Mouse (Mus musculus): ENCODE measurements around the gene Ndufa8.

Ndufa8 gene

DNA sequence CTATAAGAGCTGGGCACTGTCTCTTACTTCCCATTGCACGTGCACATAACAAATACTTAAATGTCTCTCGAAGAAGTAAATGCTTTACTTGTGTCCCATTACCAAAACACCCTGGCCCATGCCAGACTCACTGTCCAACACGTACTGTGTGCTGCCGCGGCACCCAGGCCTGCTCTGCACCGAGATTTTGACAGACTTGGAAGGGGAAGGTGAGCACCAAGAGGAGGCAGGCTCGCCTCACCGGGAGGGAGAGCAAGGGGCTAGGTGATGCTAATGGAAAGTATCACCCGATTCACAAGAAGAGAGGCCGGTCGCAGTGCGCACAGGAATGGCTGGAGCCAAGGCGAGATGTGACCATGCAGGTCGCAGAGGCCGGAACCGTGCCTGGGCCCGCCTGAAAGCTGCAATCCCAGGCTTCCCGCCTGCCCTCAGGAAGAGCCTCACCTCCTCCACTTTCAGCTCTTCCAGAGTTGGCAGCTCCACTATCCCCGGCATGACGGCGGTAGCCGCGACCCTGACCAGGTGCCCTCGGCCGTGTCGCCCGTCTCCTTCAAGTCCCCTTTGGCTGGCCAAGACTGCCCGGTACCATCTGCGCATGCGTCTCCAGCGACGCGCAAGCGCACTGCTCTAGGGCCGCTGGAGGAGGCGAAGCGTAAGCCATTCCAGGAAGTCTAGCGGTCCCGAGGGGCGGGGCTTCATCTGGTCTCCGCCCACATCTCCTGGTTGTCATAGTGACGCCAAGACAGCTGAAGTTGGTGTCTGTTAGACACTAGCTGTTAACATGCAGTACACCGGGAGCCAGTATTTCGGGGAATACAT, at the start of gene Ndufa8, which contains the start of gene Morn5:
TSS of gene Ndufa8 (minus strand) at position 659 of the 819 bp plus-strand sequence.
TSS of gene Morn5 (plus strand) at position 711 of the 819 bp plus-strand sequence.
- peak; percentile 98 to 99 for DNase-seq

DNA sequence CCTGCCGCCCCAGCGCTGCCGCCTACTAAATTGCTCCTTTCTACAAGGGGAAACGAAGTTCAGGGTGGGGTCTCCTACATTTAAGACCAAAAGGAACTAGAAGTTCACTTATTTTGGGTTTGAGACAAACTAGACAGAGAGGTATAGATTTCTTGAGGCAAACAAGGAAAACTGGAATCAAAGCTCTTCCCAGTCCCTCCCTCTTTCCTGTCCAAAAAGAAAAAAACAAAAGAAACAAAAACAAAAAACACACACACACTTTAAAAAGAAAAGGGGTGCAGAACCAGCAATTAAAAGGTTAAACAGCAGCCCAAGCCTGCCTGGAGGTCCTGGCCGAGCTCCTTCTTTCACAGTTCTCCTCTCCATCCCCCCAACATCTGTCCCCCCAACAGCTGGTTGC, 48.8 kb upstream of the Ndufa8 start:
- no peak for DNase-seq

DNA sequence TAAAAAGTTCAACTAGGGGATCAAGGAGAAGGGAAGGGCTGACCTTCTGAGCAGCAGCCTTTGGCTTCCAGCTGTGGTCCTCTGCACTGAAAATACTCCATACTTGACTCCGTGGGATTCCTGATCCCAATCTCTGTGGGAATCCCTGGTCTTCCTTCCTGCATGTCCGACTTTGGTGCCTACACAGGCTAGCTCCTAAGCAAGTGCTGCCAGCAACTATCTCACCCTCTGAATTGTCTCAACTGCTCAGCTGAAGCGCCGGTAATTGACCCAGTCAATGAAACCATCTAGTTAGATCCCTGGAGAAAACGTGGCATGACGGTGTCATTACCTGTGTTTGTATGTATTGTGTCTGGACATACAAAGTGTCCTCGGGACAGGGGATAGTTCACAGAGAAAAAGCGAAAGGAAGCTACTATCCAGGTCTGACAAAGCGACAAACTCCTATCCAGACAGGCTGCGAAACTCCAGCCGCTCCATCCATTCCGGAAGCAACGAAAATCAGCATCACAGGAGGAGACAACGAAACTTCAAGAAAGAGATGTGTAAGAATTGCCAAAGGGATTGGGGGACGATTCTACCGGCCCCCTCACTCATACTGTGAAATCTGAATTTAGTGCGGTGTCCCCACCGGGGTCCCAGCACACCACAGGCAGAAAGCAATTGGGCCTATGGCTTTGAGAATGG, 48.1 kb upstream of the Ndufa8 start:
- DNase-seq: no peak

DNA sequence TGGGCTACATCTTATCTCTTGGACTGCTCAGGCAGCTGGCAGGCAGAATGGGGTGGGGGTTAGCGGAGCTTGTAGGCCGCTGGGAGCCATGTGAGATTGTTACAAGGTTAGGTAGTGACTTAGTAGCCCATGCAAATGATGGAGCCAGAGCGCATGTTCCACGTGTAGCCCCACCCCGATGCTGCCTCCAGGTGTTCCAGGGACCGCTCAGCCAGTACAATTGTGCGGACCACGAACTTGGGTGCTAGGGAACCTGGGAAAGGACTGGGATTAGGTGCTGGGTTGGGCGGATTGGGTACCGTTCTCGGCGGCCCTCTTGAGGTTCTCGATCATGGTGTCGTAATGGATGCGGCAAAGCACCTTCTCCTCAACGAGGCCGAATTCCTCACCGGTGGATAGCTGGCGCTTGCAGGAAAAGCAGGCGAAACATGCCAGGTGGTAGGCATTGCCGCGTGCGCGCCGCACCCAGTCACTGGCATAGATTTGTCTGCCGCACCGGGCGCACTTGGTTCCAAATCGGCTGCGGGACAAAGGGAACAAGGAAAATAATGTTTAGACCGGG, 44.8 kb upstream of the Ndufa8 start:
- no peak for DNase-seq

DNA sequence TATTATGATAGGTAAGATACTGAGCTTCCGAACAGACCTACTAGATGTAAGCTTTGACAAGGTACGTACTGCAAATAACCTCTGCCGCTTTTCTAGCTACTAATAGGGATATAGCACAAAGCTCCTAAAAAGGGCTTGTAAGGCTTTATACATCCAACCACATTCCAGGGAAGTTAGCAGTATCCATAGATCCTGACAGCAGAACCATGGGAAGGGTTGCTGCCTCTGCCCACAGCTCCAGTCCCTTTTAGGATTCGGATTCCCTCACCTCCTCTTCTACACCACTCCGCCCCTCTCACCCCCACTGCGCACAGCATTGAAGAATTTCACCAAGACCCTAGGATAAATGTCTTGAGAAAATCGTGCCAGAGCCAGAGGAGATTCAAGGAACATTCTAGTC, 44.1 kb upstream of the Ndufa8 start:
- no peak for DNase-seq

DNA sequence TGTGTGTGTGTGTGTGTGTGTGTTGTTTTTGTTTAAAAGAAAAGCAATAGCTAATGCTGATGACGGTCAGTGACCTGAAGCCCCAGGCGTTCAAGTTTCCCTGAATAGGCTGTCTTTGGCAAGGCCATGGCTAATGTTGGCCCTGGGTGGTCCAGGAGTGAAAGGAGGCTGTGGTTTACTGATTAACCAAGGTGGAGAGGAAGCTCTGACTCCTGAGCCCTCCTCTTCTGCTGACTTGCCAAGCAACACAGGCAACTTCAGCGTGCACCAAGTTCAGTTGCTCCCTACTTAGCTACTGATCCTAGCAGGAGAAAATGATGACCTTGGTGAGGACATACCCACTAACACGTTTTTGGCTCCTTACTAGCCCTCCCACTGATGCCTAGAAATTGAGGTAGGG, 43.5 kb upstream of the Ndufa8 start:
- DNase-seq: peak; percentile 43 to 73

DNA sequence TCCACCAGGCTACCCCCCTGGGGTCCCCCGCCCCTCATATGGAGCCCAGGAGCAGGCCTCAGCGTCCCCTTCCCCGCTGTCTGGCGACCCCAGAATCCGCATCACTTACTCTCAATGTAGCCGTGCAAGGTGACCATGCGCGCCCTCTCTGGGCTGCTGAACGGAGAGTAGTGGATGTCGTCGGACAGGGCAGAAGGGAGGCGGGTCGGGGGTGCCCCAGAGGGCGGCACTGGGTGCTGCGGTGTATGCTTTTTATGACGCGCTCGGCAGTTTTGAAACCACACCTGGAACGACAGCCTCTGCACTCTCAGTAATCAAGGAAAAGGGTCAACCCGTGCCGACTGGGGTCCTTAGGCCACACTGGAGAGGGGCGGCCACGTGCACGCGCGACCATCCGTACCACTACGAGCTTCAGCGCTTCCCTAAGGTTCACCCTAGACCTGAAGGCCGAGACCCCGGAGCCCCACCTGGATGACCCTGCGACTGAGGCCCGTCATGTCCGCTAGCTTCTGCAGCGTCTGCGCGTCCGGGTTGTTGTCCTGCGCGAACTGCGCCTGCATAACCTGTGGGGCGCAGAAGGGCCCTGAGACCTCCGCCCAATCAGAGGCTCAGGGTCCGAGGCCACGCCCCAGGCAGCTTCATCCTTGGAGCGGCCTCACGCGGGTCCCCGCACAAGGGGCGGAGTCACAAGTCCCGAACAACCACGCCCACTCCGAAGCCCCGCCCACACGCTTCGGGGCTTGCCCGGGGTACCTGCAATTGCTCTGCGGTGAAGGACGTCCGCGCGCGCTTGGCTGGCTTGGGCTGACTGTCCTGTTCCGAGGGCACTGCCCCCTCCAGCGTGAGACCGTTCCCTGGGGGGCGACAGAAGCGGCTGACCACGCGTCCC, 41.9 kb upstream of the Ndufa8 start:
- peak; percentile 71 to 78 for DNase-seq

DNA sequence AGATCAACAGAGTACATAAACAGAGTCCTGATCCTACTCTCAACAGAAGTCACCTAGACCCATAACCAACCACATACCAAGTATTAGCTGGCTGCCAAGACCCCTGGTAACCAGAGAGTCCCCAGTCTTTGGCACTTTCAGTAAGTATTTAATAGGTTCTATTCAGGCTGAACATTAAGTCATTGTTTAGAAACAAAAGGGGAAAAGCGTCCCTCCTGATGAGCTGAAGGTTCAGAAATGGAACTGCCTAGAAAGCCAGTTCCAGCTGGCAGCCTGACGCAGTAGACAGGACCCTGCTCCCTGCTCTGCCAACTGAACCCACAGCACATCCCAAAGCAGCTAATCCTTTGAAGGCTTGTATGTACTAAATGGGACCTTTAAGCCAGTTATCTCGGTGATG, 40.0 kb upstream of the Ndufa8 start:
- no peak for DNase-seq

DNA sequence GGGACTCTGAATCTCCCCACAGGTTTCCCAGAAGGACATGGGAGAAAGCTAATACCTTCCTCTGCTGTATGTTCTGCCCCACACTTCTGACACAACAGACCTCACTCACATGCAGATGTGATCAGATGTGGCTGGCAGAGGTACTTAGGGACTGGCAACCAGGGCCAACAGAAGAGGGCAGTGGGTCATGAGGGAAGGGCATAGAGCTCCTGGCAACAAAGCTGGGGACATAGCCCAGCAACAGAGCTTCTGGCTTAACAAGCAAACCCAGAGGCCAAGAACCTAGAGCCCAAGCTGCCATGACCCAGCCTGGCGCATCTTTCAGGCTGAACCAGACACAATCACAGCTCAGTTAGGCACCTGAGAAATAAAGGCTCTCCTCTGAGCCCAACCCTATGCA, 35.8 kb upstream of the Ndufa8 start:
- DNase-seq: no peak

DNA sequence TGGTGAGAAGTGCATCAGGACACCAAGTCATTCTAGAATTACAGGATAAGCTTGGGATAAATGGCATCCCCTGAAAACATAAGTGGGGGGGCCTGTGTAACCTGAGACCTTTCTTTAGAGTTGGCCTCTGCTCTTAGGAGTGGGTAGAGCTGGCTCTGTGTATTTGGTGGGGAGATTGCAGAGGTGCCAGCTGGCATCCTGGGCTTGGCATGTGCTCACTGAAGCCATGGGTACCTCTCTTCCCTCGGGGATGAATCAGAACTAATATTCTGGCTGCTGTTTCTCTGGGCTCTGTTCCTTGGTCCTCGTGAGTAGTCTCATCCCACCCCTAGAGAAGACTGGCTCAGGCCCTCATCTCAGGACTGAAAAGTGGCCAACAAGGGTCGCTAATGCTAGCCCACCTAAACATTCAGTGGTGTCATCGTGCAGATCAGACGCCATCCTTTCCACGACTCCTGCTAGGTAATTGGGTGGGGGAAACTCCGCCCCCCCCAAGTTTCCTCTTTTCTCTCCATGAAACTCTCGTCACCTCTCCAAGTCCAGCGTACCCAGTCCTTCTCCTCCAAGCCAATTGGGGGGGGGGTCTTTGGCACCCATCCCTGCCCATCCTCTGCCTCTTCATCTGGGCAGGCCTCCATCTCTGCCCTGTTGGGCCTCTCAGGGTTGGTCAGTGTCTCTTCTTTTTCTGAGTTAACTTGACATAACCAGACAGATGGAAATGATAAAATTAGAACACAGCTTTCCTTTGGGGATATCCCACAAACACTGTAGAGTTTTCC, 33.8 kb upstream of the Ndufa8 start:
- DNase-seq: no peak

DNA sequence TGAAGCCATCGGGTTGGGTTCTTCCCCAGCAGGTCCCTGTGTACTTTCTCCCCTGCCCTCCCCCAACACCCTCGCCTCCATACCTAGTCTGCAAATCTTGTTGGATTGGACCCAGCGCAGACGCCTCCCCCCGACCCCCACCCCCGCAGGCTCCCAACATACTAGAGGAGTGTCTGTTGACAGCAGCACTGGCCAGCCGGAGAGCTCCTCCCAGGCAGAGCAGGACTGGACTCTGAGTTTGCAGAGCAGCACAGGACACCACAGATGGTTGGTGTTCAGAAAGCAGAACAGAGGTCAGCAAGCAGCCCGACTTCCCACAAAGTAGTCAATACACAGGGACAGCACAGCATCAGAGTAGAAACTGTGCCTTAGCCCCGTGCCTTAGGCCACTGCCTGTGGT, 32.2 kb upstream of the Ndufa8 start:
- peak; percentile 34 to 76 for DNase-seq

DNA sequence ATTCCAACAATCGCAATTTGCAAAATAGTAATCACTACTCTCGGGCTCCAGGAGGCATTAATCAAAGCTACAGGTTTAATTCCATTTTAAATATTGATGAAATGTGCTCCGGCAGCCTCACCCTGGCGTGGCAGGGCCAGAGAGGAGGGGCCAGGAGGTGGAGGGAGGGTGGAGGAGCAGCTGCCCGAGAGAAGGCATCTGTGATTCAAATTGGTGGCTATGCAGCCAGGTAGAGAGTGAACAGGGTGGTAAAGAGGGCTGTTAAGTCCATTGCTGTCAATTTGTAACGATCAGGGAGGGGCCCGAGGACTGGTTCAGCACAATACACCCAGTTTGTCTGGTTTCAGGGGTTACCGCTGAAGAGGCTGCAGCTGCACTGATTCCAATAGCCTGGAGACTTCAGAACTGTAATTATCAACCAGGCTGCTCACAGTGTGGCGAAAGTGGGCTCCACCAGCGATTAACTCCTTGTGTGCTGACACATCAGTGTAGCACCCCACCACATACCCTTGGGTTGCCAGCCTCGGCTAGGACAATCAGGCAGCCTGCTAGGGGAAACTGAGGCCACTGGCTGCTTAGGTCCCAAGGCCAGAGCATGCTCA, 28.1 kb upstream of the Ndufa8 start:
- DNase-seq: no peak

DNA sequence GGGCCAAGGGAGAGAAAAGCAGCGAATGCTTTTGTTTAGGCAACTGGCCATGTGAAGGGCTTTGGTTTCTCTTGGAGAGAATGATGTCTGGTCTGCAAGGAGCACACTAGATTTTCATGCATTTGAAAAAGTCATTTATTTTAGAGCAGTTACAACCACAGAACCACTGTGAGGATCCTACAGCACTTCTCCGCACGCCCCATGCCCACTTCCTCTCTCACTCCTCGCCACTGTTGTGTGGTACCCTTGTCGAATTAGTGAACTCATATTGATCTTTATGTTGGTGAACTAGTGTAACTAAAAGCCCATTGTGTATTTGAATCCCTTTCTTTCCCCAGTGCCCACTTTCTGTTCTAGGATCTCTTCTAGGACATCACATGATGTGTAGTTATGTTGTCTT, 26.0 kb upstream of the Ndufa8 start:
- DNase-seq: no peak

DNA sequence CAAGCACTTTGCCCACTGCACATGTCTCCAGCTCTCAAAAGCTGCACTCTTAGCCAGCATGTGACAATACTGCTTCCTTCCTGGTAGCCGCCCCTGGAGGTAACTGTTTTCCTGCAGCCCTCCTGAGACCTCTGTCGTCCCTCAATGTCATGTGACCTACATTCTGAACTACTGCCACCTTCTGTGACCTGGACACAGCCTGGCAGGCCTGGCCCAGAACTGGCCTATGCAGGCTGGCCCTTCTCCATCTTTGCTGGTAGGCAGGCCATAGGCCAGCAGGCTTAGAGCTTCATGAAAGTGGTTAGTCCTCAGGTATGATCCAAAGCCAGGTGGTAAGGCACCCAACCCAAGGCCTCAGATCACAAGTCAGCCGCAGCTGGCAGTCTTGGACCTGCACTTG, 24.6 kb upstream of the Ndufa8 start:
- DNase-seq: peak in 1 of 2 experiments; percentile 14

DNA sequence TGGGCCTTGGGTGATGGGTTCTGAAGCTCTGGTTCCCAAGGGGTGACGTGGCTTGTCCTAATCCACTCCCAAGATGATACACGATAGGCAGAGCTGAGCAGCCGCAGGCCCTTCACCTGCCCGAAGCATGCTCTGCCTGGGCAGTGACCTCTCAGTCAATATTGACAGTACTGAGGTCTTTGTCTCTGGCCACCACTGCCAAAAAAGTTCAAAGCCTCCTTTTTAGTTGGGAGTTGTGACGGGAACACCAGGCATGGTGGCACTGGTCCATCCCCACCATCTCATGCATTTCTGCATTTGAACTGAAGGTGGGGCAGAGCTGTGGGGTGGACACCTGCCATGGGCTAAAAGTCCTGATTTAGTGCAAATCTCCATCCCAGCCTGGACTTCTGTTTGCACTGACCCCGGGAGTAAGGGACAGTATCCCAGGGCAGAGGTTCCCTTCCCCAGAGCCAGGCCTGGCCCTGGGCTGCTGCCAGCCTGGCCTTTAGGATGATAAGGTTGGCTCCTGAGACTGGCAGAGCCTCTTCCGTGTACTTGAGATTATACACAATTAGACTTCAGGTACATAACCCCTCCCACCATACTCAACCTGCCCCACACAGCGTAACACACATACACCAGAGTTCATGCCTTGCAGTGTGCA, 22.6 kb upstream of the Ndufa8 start:
- no peak for DNase-seq

DNA sequence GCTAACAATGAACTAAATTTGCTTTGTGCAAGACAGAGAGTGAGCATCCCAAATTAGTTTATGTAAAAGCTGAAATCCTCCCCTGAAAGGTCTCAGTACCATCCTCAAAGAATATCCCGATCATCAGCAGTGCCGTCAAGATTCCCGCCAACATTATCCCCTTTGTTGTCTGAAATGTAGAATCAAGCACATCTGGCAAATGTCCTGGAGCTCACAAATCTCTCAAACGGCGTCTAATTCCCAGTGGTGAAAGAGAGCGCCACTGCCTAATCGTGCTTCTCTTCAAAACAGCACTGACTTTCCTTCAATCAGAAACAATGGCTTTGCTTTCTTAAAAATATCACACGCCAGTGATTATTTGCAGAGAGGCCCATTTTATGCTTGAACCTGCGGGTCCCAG, 17.9 kb upstream of the Ndufa8 start:
- DNase-seq: no peak

DNA sequence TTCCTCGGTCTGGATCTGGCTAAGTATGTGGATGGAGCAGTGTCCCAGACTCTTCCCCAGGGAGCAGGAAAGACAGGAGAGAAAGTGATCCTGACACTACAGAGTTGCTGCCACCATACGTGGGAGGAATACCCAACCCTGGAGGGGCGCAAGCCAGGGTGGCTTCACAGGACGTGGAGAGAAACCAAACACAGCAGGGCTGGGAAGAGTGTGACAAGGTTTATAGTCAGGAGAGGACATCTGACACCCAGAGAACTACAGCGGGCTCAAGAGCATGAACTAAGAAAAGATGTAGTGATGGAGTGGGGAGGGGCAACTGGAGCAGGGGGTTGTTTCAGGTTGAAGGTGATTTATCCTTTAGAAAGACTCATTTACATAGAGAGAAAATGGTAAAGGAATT, 12.2 kb upstream of the Ndufa8 start:
- DNase-seq: no peak

DNA sequence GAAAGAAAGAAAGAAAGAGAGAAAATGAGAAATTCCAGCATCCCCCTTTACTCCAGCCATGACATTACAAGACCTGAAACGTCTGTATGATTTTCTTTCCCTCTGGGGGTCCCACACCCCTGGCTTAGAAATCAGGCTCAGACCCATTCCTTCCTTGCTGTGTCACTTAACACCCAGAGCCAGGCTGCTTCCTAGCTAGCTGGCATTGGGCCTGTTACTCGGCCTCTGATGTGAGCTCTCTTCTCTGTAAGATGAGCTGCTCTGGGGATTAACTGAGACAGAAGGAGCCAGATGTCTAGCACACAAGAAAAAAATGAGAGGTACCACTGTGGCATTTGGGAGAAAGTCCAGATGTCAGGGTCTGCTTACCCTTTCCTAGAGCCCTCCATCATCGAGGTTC, 7.0 kb upstream of the Ndufa8 start:
- DNase-seq: no peak

DNA sequence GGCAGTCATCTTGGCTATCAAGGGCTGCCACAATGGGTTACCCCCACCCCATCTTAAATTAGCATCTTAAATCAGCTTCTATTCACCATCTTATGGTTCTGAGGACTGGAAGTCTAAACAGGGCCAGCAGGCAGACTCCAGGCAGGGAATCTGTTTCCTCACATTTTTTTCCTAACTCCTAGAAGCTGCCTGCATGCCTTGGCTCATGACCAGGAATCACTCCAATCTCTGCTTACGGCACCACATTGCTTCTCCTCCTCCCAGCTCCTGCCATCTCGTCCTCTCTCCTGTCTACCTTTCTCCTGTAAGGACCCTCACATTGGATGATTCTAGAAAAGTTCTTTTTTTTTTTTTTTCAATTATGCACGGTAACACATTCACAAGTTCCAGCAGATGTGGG, 4.0 kb upstream of the Ndufa8 start:
- DNase-seq: no peak

DNA sequence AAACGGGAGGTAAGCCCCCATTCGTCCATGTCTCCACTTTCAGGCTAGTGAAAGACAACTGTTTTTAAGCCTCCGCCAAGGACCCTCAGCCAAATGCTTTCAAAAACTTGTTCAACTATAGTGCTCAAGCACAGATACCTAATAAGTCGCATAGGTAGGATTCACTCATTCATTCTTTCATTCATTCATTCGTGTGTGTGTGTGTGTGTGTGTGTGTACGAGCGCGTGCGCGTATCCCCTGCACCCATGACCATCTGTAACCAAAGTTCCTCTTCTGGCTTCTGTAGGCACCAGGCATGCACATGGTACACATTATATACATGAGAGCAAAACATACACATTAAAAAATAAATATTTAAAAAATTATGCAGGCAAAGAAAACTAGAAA, 355 bp upstream of the Ndufa8 start:
- DNase-seq: no peak

DNA sequence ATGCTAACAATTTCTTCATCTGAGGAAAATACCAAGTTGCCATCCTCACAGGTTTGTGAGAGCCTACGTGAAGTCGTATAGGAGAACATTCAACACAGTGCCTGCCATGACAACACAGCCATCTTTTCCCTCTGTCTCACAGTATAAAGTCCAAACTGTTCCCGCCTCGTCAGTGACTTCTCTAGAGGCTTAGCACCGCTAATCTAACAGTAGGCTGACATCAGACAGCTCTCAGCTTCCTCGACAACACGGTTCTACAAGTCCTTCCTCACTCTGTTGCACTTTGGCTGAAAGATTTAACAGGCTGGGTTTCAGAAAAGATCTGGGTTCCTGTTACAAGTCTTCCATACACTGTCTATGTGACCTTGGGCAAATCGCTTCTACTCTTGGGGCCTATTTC, 1.0 kb downstream of the Ndufa8 start:
- DNase-seq: peak in 1 of 2 experiments; percentile 16

All from kidney, postnatal 25 days (tissue).